Mouse (Mus musculus): ENCODE measurements around the gene Zfp108.

- TF ChIP-seq CTCF (IDR thresholded peaks at IDR 0.05; ENCODE audit: control insufficient read depth, insufficient read depth, insufficient replicate concordance, low read depth, low read length) = no peak
- TF ChIP-seq POLR2A (IDR thresholded peaks at IDR 0.05; ENCODE audit: control insufficient read depth, low read depth, low read length) = no peak
Measured at GRCm38 (mm10) chr7:24291387-24292090, 36.9 kb downstream of the Zfp108 start.
